Mouse (Mus musculus): ENCODE results near the gene Shisal2b. TPM values are rescaled to one million over a fixed set of nuclear protein-coding genes. Genes with fewer than 3 reads are reported as not detected.

Shisal2b gene
- polyA plus RNA-seq, 1 experiment from 2014 or later: 0.37 TPM

- H3K27me3 ChIP-seq (ENCODE audit: control insufficient read depth, insufficient read depth, low read length): no peaks in the 10 kb centered on the region
- no peak overlapping the region for H3K4me3 ChIP-seq (ENCODE audit: low read depth, low read length)
- no peak overlapping the region for H3K9ac ChIP-seq (ENCODE audit: low read length)
- no peaks in the 10 kb centered on the region for H3K36me3 ChIP-seq (ENCODE audit: control insufficient read depth, insufficient read depth, low read length)
- WGBS: 86% methylated on average over 4 of the region's 4 CpGs
- H3K9me3 ChIP-seq (ENCODE audit: control insufficient read depth, low read length): no peaks in the 10 kb centered on the region
- no peak overlapping the region for H3K27ac ChIP-seq (ENCODE audit: low read depth, low read length)
- DNase-seq (ENCODE audit: low spot score, missing footprints): no peak
- H3K4me2 ChIP-seq: no peak overlapping the region
- ATAC-seq (ENCODE audit: low FRiP score): no peak
- no peaks in the 10 kb centered on the region for H3K4me1 ChIP-seq (ENCODE audit: control insufficient read depth, insufficient read depth, low read length)
These were observed 14.8 kb upstream of the Shisal2b start for GRCm38 (mm10) chr13:104878508-104878907.

GRCm38 (mm10) chr13:104869907-104870306, 6.2 kb upstream of the Shisal2b start:
- H3K4me2 ChIP-seq: no peak overlapping the region
- H3K27me3 ChIP-seq (ENCODE audit: control insufficient read depth, insufficient read depth, low read length): no peaks in the 10 kb centered on the region
- H3K27ac ChIP-seq (ENCODE audit: low read depth, low read length): no peak overlapping the region
- no peak overlapping the region for H3K4me3 ChIP-seq (ENCODE audit: low read depth, low read length)
- no peak overlapping the region for H3K9ac ChIP-seq (ENCODE audit: low read length)
- H3K36me3 ChIP-seq (ENCODE audit: control insufficient read depth, insufficient read depth, low read length): no peaks in the 10 kb centered on the region
- WGBS: 95% methylated on average over 2 of the region's 2 CpGs
- ATAC-seq (ENCODE audit: low FRiP score) (no peak), DNase-seq (ENCODE audit: low spot score, missing footprints) (peak; percentile 23)
- no peaks in the 10 kb centered on the region for H3K4me1 ChIP-seq (ENCODE audit: control insufficient read depth, insufficient read depth, low read length)
- H3K9me3 ChIP-seq (ENCODE audit: control insufficient read depth, low read length): no peaks in the 10 kb centered on the region

- H3K9me3 ChIP-seq (ENCODE audit: control insufficient read depth, low read length): no peaks in the 10 kb centered on the region
- H3K27me3 ChIP-seq (ENCODE audit: control insufficient read depth, insufficient read depth, low read length): peaks cover 4% of the 10 kb centered on the region
- H3K4me1 ChIP-seq (ENCODE audit: control insufficient read depth, insufficient read depth, low read length): peaks cover 3% of the 10 kb centered on the region; the same call in 1 of the 2 replicates
- WGBS: 82% methylated on average over 5 of the region's 5 CpGs
- H3K4me3 ChIP-seq (ENCODE audit: low read depth, low read length): no peak overlapping the region
- ATAC-seq (ENCODE audit: low FRiP score): no peak
- H3K36me3 ChIP-seq (ENCODE audit: control insufficient read depth, insufficient read depth, low read length): no peaks in the 10 kb centered on the region
- DNase-seq (ENCODE audit: low spot score, missing footprints): no peak
- H3K4me2 ChIP-seq: no peak overlapping the region
- H3K27ac ChIP-seq (ENCODE audit: low read depth, low read length): no peak overlapping the region
- H3K9ac ChIP-seq (ENCODE audit: low read length): no peak overlapping the region
These were observed 3.0 kb upstream of the Shisal2b start for GRCm38 (mm10) chr13:104866726-104867125.

- DNase-seq (ENCODE audit: low spot score, missing footprints) (no peak), ATAC-seq (ENCODE audit: low FRiP score) (no peak)
- no peak overlapping the region for H3K4me3 ChIP-seq (ENCODE audit: low read depth, low read length)
- H3K4me1 ChIP-seq (ENCODE audit: control insufficient read depth, insufficient read depth, low read length): no peaks in the 10 kb centered on the region
- H3K36me3 ChIP-seq (ENCODE audit: control insufficient read depth, insufficient read depth, low read length): no peaks in the 10 kb centered on the region
- H3K4me2 ChIP-seq: no peak overlapping the region
- no peak overlapping the region for H3K27ac ChIP-seq (ENCODE audit: low read depth, low read length)
- no peaks in the 10 kb centered on the region for H3K9me3 ChIP-seq (ENCODE audit: control insufficient read depth, low read length)
- WGBS: 85% methylated on average over 2 of the region's 2 CpGs
- no peaks in the 10 kb centered on the region for H3K27me3 ChIP-seq (ENCODE audit: control insufficient read depth, insufficient read depth, low read length)
- H3K9ac ChIP-seq (ENCODE audit: low read length): no peak overlapping the region
These were observed 10.0 kb downstream of the Shisal2b start for GRCm38 (mm10) chr13:104853645-104854044.

GRCm38 (mm10) chr13:104843295-104844089, 20.2 kb downstream of the Shisal2b start:
- Histone ChIP-seq H3K9ac (ENCODE audit: low read length) (no peak overlapping the region), H3K4me1 (ENCODE audit: control insufficient read depth, insufficient read depth, low read length) (no peaks in the 10 kb centered on the region), H3K27ac (ENCODE audit: low read depth, low read length) (no peak overlapping the region), H3K9me3 (ENCODE audit: control insufficient read depth, low read length) (no peaks in the 10 kb centered on the region), H3K4me3 (ENCODE audit: low read depth, low read length) (no peak overlapping the region), H3K27me3 (ENCODE audit: control insufficient read depth, insufficient read depth, low read length) (no peaks in the 10 kb centered on the region), H3K36me3 (ENCODE audit: control insufficient read depth, insufficient read depth, low read length) (no peaks in the 10 kb centered on the region), H3K4me2 (no peak overlapping the region)
- ATAC-seq (ENCODE audit: low FRiP score) (no peak), DNase-seq (ENCODE audit: low spot score, missing footprints) (no peak)
- WGBS: 89% methylated on average over 9 of the region's 13 CpGs

GRCm38 (mm10) chr13:104841937-104842336, 21.8 kb downstream of the Shisal2b start:
- ATAC-seq (ENCODE audit: low FRiP score): no peak
- Histone ChIP-seq H3K4me2 (no peak overlapping the region), H3K4me1 (ENCODE audit: control insufficient read depth, insufficient read depth, low read length) (no peaks in the 10 kb centered on the region), H3K36me3 (ENCODE audit: control insufficient read depth, insufficient read depth, low read length) (no peaks in the 10 kb centered on the region), H3K4me3 (ENCODE audit: low read depth, low read length) (no peak overlapping the region), H3K27ac (ENCODE audit: low read depth, low read length) (no peak overlapping the region), H3K27me3 (ENCODE audit: control insufficient read depth, insufficient read depth, low read length) (no peaks in the 10 kb centered on the region), H3K9me3 (ENCODE audit: control insufficient read depth, low read length) (no peaks in the 10 kb centered on the region), H3K9ac (ENCODE audit: low read length) (no peak overlapping the region)
- WGBS: 84% methylated on average over 4 of the region's 4 CpGs
- DNase-seq (ENCODE audit: low spot score, missing footprints): no peak

GRCm38 (mm10) chr13:104837628-104838027, 26.1 kb downstream of the Shisal2b start:
- H3K4me3 ChIP-seq (ENCODE audit: low read depth, low read length): no peak overlapping the region
- no peak overlapping the region for H3K4me2 ChIP-seq
- 80% methylated on average over 7 of the region's 7 CpGs for WGBS
- H3K9me3 ChIP-seq (ENCODE audit: control insufficient read depth, low read length): no peaks in the 10 kb centered on the region
- ATAC-seq (ENCODE audit: low FRiP score) (no peak), DNase-seq (ENCODE audit: low spot score, missing footprints) (peak; percentile 17)
- no peaks in the 10 kb centered on the region; the same call in 1 of the 2 replicates for H3K36me3 ChIP-seq (ENCODE audit: control insufficient read depth, insufficient read depth, low read length)
- H3K4me1 ChIP-seq (ENCODE audit: control insufficient read depth, insufficient read depth, low read length): no peaks in the 10 kb centered on the region
- no peak overlapping the region for H3K27ac ChIP-seq (ENCODE audit: low read depth, low read length)
- no peak overlapping the region for H3K9ac ChIP-seq (ENCODE audit: low read length)
- H3K27me3 ChIP-seq (ENCODE audit: control insufficient read depth, insufficient read depth, low read length): no peaks in the 10 kb centered on the region

- H3K4me1 ChIP-seq (ENCODE audit: control insufficient read depth, insufficient read depth, low read length): no peaks in the 10 kb centered on the region
- no peak overlapping the region for H3K27ac ChIP-seq (ENCODE audit: low read depth, low read length)
- no peak overlapping the region for H3K4me2 ChIP-seq
- H3K9ac ChIP-seq (ENCODE audit: low read length): no peak overlapping the region
- H3K36me3 ChIP-seq (ENCODE audit: control insufficient read depth, insufficient read depth, low read length): peaks cover 3% of the 10 kb centered on the region; the same call in 1 of the 2 replicates
- WGBS: 95% methylated on average over 13 of the region's 13 CpGs
- DNase-seq (ENCODE audit: low spot score, missing footprints) (no peak), ATAC-seq (ENCODE audit: low FRiP score) (no peak)
- no peaks in the 10 kb centered on the region for H3K27me3 ChIP-seq (ENCODE audit: control insufficient read depth, insufficient read depth, low read length)
- H3K4me3 ChIP-seq (ENCODE audit: low read depth, low read length): no peak overlapping the region
- no peaks in the 10 kb centered on the region for H3K9me3 ChIP-seq (ENCODE audit: control insufficient read depth, low read length)
These were observed 30.9 kb downstream of the Shisal2b start for GRCm38 (mm10) chr13:104832811-104833210.

GRCm38 (mm10) chr13:104825470-104825869, 38.2 kb downstream of the Shisal2b start:
- DNase-seq (ENCODE audit: low spot score, missing footprints) (no peak), ATAC-seq (ENCODE audit: low FRiP score) (no peak)
- Histone ChIP-seq H3K27me3 (ENCODE audit: control insufficient read depth, insufficient read depth, low read length) (no peaks in the 10 kb centered on the region), H3K4me3 (ENCODE audit: low read depth, low read length) (no peak overlapping the region), H3K36me3 (ENCODE audit: control insufficient read depth, insufficient read depth, low read length) (peaks cover 3% of the 10 kb centered on the region), H3K9me3 (ENCODE audit: control insufficient read depth, low read length) (no peaks in the 10 kb centered on the region), H3K27ac (ENCODE audit: low read depth, low read length) (no peak overlapping the region), H3K4me2 (no peak overlapping the region), H3K4me1 (ENCODE audit: control insufficient read depth, insufficient read depth, low read length) (0 out of 2 replicates have a peak, but pooled peaks cover 2% of the 10 kb centered on the region), H3K9ac (ENCODE audit: low read length) (no peak overlapping the region)
- WGBS: 82% methylated on average over 2 of the region's 2 CpGs

All from midbrain, embryonic 11.5 days (tissue).